Mouse (Mus musculus) urinary bladder, postnatal 25 days (tissue): Measurements from ENCODE around the gene Add3.

Source experiments
- DNase-seq: peaks from one replicate; pipeline ENCODE4 v3.0.0; 2022; ENCODE audit warnings: low spot score

Gene Add3

DNA sequence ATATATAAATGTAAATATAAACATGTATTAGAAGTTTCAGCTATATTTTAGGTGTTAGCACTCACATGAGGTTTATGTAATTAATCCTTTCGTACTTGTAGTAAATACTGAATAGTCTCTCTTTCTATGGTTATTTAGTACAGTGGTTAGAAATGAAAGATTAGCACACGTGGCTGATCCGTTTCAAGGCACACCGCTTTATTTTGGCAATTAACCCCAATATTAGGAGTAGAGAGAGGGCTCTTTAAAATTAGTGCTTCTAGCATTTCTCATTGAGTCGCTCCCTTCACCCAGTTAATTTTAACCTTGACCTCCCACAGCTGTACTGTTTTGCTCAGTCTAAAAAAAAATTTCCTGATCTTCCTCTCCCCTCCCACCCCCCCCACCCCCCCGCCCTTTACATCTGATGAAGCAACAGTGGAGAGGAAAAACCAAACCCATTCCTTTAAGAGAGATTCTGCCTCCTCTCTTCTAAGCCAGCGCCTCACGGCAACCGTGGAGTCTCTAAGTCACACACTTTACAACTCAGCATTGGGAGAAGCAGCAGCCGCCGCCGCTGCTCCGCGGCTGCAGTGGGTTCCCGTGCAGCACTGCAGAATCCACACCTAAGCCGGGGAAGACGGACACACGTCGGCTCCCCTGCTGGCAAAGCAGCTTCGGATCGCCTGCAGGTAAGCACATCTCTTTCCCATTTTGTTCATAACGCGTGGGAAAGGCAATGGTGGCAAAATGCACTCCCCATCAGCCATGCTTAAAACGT is at the start of gene Add3:
TSS of gene Add3 (plus strand) at position 400 of the 760 bp plus-strand sequence.
- peak; percentile 33 for DNase-seq

DNA sequence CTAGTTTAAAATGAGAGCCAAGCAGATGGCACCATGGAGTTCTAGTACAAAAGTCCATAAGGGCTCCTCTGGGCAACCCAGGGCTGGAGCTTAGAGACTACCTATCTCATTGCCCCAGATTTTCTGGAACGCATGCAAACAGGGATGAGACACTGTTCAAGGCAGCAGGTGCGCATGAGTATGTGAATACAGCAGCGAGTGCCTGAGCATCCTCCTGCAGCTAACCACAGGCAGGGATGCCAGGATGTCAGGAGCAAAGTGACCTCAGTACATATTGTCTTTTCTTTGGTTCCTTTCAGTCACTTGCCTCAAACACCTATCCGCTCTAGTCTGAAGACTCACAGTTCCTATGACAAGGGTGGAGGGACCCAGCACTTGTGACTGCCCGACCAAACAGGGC is 49.6 kb upstream of the Add3 start:
- DNase-seq: no peak

DNA sequence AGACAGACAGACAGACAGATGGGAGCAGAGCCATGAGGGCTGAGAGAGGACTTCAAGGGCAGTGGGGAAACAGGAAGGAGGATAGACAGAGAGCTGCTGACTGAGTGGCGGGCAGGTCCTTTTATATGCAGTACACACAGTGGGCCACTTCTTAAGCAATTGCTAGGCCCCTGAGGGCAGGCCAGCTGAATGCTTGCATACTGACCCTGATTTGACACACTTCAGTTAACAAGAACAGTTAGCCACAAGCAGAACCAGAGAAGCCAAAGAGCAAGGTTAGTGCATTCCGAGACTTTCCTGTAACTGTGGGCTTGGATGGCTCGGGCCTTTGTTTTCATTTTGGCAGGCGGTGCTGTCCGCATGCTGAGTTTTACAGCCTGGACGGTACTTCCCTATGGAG is 48.0 kb upstream of the Add3 start:
- no peak for DNase-seq

DNA sequence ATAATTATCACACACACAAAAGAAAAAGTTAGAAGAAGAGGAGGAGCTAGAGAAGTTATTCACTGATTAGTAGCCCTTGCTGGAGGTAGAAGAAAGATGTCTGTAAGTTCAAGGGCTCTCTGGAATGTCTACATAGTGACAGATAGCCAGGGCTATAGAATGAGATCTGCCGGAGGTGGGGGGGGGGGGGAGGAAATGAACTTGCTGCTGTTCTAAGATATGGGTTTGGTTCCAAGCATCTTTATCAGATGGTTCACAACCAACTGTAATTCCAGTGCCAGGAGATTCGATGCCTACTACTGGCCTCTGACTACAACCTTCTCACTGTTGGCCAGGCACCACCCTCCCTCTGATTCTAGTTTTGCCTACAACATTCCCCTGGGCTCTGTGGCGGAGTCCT is 46.9 kb upstream of the Add3 start:
- no peak for DNase-seq

DNA sequence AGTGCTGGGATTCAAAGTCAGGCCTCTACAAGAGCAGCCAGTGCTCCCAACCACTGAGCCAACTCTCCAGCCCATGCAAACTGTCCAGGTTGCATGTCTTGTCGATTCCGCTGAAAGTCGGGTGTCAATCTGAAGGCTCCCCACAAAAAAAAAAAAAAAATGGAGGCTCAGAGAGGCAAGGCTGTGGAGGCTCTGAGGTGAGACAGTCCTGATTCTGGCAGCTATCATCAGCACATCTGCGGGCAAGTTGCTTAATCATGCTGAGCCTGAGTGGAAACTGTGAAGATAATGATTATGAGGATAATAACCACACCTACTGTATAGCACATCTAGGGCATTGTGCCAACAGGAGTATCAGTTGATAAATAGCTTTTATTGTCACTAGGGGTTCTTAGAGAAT is 45.6 kb upstream of the Add3 start:
- DNase-seq: no peak

DNA sequence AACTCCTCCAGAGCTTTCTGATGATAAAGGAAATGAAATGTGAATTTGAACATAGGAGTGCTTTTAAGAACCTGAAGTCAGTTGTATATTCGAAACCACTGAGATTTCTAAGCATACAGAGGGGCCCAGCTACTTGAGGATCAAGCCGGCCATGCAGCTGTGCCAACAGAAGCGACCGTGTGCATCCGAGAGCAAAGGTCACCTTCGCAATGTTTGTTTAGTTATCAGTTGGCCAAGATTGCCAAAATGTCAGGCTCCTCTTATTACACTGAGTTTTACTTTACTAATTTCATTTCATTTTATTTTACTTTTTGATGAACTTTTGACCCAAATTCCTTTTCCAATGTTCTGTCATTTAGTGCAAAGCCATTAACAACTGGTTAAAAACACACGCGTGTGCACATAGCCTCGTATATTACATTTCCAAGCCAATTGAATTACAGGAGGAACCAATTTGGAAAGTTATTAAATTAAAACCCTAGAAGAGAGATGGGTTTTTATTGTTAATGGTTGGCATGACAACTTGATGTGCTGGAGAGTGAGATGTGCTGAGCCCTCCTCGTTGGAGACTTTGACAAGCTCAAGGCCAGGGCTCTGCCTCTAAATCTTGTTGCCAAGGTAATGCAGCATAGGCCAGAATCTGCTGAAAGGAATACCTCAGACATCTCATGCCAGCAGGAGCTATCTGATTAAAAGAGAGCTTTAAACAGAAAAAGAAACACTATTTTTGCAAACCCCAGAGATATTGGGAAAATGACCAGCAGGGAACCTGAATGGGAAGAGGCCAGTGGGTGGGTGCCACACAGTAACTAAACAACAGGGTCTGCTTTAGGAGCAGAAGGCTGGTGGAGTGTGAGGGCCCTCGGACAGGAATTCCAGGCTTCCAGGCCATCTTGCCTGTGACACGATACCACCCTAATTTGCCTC is 38.6 kb upstream of the Add3 start:
- no peak for DNase-seq

DNA sequence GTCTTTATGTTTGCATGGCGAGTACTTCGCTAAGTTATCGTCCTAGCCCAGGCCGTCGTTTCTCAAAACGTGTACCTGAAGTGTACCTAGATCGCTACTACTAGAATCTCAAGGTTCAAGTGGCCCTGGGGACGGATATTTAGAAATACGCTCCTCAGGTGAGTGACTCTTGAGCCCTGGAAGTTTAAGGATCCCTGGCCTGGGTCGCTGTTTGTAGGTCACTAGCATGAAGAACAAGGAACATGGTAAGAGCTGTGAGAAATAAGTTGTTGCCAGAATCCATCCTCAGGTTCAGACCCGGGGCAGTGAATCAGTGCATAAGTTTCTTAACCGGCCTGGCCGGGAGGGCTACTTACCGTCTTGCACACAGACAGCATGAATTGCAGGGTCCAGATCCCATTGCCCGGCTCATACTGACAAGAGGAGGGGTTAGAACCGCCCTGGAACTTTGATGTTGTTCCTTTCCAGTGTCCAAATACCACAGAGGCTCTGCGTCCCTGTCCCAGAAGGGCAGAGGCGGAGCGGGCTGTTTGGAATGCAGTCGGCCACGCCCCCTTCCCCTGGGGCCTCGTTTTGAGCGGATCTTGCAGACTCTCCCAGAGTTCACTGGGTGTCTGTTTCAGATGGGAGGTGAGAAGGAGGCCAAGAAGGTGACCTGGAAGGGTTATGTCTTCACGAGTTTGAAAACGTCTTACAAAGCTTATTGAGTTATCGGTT is 34.7 kb upstream of the Add3 start:
- peak; percentile 75 for DNase-seq

DNA sequence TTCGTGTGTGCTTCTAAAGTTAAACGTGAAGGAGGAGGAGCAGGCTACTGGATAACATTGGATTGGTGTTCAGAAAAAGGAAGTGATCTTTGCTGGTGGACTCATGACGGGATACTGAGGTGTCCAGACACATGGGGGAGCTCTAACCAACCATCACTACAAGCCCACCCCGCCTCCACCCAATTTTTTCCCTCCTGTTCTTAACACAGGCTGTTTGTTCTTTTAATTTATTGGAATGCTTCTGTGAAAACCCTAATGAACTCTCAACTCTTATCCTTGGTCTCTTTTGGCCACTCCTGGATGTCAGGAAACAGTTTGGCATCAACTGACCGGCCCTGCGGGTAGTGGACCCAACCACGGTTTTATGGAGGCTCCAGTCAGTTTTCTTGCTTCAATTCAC is 33.3 kb upstream of the Add3 start:
- no peak for DNase-seq

DNA sequence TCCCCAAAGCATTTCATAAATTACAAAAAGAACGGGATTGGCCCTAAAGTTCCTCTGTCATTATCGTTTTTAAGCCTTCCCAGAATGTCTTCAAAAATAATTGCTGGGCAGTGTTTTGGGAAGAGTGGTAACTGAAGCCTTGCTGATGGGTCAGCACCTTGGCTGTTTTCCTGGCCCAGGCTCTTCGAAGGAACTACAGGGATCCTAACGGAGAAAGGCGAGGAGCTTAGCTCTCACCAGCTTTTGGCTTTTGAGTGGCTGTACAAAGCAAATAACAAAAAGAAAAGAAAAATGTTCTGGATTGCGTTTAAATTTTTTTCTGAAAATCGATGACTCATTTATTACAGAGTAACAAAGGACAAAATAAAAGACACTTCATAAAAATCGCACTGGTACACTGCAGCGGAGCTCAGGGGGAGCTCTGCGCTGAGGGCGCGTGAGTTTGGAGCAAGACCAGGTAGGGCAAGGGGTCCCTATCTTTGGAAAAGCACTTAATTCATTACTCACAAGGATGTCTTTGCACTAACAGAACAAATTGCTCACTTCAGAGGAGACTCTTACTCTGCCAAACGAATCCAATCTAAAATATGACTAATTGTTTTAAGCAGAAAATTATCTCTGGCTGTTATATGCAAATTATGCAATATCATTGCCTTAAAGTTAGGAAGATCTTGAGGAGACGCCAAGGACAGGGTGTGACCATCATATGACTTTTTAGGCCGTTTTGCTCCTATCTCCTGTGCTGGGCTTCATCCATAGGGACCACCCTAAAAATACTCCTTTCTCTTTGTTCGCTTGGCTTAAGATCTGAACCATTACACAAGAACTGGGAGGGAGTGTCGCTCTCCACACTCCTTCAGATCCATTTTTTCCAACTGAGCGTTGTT is 32.6 kb upstream of the Add3 start:
- DNase-seq: no peak

DNA sequence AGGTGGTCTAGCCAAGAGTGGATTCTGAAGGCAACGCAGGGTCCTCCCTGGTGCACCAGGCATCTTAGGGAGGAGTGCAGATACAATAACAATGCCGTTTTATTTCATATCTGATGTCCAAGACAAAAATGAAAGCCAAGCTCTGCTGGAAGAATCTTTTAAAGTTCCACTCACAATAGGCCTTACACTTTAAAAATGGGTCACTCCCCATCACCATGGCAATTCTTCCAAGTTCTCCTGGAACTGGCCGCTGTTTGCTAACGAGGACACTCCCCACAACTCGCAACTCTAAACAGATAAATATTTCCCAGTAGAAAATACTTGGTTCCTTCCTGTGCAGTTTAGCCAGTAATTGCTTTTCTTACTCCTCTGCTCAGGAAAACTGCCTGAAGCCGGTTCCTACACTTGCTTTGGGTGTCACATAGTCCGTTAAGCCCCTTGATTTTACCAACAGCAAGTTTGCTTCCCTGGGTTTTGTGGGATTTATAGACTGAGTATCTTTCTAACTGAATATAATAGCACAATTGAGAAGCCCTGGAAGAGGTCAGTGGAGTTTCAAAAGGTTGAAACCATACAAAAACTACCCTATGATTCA is 28.1 kb upstream of the Add3 start:
- DNase-seq: no peak

DNA sequence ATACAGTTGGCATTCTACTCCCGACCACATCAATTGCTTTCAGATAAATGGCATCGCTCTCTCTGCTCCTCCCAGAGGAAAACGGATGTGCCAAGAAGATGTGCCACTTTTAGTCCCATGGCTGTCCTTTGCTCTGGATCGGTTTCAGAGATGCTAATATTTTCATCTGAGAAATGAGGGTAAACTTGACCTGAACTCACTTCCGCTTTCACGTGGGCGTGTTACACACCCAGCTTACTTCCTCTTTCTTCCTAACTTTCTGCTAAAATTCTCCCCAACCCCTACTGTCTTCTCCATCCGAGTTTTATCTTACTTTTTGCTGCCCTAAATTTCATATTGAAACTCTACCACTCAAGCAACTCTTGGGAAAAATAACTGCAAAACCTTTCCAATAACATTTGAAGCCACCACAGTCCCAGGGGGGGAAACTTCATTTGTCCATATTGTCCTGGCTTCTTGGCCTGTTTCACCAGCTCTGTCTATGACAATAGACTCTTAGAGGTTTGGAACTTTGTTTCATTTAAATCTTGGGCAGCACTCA is 20.9 kb upstream of the Add3 start:
- DNase-seq: no peak

DNA sequence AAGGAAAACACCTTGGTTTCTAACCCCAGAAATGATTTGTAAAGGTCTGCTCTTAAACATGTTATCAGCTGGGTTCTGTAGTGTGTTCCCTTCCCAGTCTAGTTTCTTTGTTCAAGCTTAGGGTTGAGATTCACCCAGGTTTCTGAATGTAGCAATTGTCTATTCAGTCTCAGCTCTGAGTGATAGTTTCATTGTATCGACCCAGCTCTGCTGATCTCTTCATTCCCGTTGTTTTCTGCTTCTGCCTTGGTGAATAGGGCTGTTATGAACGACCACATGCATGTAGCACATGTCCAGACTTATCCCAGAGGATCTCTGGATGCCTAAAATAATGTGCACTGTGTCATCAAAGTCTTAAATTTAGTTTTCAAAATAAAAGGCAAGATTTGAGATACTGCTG is 19.8 kb upstream of the Add3 start:
- no peak for DNase-seq

DNA sequence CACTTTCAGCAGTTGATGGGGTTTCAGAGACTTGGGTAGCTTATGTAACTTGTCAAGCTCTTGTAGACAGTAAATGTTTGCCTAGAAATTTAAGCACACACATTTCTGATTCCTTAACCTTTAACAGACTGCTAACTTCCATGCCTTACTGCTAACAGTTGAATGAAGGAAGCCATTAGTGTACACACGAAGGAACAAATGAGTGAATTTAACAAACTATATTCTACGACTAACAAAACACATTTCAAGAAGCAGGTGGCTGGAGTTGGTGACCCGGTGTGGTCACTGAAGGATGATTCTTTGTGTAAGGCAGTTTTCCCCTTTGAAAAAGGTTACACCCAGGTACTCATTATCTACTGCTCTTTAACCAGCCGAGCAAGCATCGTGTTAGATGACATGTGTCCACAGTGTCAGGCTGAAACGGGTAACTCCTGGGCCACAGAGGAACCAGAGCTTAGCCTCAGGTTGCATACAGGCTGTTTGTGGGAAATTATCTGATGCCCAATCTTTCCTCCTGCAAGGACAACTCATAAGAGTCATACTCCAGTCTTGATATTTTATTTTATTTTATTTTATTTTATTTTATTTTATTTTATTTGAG is 17.5 kb upstream of the Add3 start:
- DNase-seq: no peak

DNA sequence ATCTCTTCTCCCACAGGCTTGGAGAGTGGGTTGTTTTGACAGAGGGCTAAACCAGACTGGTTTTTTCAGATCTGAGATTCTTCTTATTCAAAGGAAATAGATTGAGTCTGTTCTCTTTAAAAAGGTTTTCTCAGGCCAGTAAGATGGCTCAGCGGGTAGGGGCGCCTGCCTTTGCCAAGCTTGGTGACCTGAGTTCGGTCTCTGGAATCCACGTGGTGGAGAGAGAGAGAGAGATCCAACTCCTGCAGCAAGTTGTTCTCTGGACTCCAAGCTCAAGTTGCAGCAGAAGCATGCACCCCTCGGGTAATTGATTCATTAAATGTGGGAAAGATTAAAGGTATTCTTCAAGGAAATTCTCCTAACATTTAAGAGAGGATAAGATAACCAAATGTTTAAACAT is 16.9 kb upstream of the Add3 start:
- DNase-seq: no peak

DNA sequence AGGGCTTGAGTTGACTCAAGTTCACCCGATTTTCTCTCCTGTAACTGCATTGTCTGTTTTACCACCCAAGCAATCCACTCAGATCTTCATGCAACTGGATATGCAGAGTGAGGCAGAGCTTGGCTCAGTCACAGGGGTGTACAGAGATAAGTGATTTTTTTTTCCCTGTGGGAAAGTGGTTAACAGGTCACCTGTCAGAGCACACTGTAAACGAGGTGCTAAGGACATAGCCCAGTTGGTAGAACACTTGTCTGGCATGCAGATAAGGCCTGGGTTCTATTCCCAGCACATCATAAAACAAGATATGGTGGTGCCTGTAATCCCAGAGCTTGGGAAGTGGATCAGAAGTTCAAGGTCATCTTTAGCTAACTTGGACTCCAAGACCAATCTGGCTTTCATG is 14.6 kb upstream of the Add3 start:
- DNase-seq: no peak

DNA sequence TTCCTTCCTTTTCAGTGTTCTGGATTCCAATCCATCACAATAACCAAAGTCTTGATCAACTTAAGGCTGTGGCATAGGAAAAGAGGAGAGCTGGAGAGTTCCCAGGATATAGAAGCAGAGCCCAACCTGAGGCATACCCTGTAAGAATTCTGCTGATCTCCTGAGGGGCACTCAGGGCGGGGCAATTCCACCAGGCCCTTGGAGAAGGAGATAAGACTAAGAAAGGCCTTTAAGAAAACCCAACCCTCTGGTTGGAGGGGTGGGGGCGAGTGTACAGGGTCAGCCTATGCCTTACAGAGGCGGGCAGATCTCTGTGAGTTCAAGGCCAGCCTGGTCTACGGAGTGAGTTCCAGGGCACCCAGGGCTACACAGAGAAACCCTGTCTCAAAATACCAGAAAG is 13.7 kb upstream of the Add3 start:
- no peak for DNase-seq

DNA sequence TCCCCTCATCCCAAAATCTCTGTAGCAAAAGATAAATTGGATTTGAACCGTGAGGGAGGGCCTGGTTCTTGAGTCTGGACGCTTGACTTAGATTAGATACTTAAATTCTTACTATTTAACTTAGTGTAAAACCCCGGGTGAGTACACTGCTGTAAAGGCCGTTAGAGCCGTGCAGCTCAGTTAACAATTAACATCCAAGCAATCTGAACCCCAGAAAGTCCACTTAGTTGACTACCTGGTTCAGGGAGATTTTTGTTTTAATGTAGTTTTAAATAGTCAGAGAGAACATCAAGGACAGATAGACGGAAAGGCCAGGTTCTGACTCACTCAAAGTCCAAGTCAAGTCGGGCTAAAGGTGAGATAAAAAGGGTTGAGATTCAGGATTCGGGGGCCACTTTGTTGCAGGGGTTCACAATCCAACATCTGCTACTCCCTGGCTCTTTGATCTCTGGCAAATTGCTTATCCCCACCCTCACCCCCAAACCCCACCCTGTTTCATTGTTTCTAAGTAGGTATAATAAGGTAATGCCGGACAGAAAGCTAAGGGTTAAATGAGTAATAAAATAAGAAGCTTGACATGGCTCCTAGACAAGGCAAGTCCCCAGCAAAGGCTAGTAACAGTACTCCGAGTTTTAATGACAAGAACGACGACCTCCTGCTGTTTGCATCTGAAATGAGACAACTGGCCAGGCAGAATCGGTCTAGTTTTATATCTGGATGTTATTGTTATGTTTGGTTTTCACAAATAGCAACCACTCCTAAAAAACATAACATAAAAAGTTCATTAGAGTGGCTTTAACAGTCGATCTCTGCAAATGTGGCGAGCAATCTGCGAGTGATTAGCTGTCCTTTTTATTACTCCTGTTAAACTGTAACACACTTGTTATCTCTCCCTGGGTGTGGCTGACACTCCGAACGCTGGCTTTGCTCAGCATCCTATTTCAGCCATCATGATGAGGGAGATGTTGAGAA is 12.6 kb upstream of the Add3 start:
- no peak for DNase-seq

DNA sequence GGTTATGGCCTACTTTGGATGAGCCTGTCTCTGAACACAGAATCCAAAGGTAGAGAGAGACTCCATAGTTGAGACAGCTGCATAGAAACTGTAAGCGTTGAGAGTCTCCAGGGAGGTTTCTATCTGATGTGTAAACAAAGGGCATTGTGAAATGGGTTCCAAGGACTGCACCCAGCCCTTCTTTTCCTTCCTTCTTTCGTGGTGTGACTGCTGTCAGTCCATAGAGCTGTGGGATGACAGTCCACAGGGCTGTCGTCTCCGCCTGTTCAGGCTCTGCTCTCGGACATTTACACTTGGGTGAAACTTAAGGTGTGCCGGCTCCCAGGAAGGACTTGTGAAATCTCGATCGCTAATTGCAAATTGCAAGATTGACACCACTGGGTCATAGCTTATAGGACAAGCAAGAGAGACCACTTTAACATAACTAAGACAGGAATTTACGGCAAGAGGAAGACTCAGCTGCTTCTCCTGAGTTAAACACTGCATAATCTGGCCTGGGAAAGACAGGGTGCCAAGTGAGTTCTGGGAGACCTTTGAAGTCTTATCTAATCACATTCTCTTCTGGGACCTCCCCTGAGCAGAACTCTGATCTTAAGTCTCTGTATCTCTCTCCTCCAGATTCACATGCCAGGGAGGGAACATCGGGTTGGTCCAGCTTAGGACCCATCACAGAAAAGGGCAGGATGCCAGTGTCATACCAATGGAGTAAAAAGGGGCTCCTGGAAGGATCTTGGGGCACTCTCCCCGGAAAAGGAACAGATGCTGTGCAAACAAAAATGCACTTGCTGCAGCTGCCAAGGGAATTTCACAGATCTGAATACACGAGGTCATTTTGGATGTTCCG is 11.5 kb upstream of the Add3 start:
- no peak for DNase-seq
